Mouse (Mus musculus): ENCODE results near the gene Gpx5. TPM values are rescaled to one million over a fixed set of nuclear protein-coding genes. Genes with fewer than 3 reads are reported as not detected.

The Gpx5 gene
- total RNA-seq, 4 experiments from 2014 or later: not detected

Other genes with a start within 250 kb of the Gpx5 start
- not detected for gene Olfr1370, start 217.8 kb downstream of the Gpx5 start, total RNA-seq (2022)
- not detected for gene Olfr1369-ps1, start 181.2 kb downstream of the Gpx5 start, total RNA-seq (2022)
- not detected for gene Olfr263, start 163.1 kb downstream of the Gpx5 start, total RNA-seq (2022)
- gene Olfr1368, start 146.9 kb downstream of the Gpx5 start, total RNA-seq (2022): not detected
- 10 to 100 TPM; 17.7 to 20.3 (median 19.3) TPM for gene Trim27, start 113.3 kb downstream of the Gpx5 start, total RNA-seq (2022)
- not detected for gene Gpx6, start 19.4 kb upstream of the Gpx5 start, total RNA-seq (2022)
- not detected for gene Olfr1367, start 54.2 kb upstream of the Gpx5 start, total RNA-seq (2022)
- 1 to 10 TPM; 4.5 to 6.0 (median 5.0) TPM for gene Zscan12, start 70.1 kb upstream of the Gpx5 start, total RNA-seq (2022)
- 10 to 100 TPM; 24.4 to 26.7 (median 26.1) TPM for gene Zkscan3, start 110.0 kb upstream of the Gpx5 start, total RNA-seq (2022)
- gene Pgbd1, start 148.3 kb upstream of the Gpx5 start, total RNA-seq (2022): under 1 TPM; 0.30 to 0.50 (median 0.35) TPM
- gene Zscan26, start 161.0 kb upstream of the Gpx5 start, total RNA-seq (2022): 10 to 100 TPM; 20.5 to 25.0 (median 21.7) TPM
- 1 to 10 TPM in 1 of 4 experiments, under 1 TPM in 3; 0.17 to 1.1 (median 0.41) TPM for gene Nkapl, start 175.8 kb upstream of the Gpx5 start, total RNA-seq (2022)
- gene Zkscan4, start 186.2 kb upstream of the Gpx5 start, total RNA-seq (2022): 1 to 10 TPM; 1.0 to 1.5 (median 1.1) TPM
- not detected for gene Gm10065, start 186.7 kb upstream of the Gpx5 start, total RNA-seq (2022)
- 10 to 100 TPM; 24.1 to 26.8 (median 25.8) TPM for gene AK157302, start 202.5 kb upstream of the Gpx5 start, total RNA-seq (2022)
- gene Gm11273, start 208.7 kb upstream of the Gpx5 start, total RNA-seq (2022): 100 to 1,000 TPM; 207 to 244 (median 213) TPM
- gene Zkscan8, start 238.4 kb upstream of the Gpx5 start, total RNA-seq (2022): 10 to 100 TPM; 10.5 to 13.0 (median 10.8) TPM